Mouse (Mus musculus) kidney, adult 2 months (tissue): ENCODE measurements at regions not wholly inside any gene's neighbourhood (a gene's known extent, or its start where the extent isn't known, plus 50 kb on each side); places are given as distances from the start of the nearest gene placed in this dataset.

Experiments used
- CTCF ChIP-seq: fragments of 200-500 bp; conservative IDR thresholded peaks from 2 replicates; pipeline ENCODE4 v1.5.1; 2011; ENCODE audit warnings: low read depth, mild to moderate bottlenecking, control low read depth, low read length, moderate library complexity, mixed read lengths; ENCODE audit not compliant: insufficient read depth, insufficient read length
- POLR2A ChIP-seq: fragments of 200-500 bp; IDR thresholded peaks from one replicate; pipeline ENCODE4 v1.6.1; 2011; ENCODE audit warnings: low read depth, low read length, control low read depth

- TF ChIP-seq CTCF (no peak), POLR2A (no peak)
Measured at GRCm38 (mm10) chr5:125893864-125894263, 362.3 kb downstream of the Tmem132b start.
